Mouse (Mus musculus) neural tube, embryonic 14.5 days (tissue): ENCODE results near the gene Apol7b. TPM values are rescaled to one million over a fixed set of nuclear protein-coding genes. Genes with fewer than 3 reads are reported as not detected.

Experiments used
- ATAC-seq: fragments of 200-750 bp; cut with Nextera tagmentation; 2 replicates; pipeline ENCODE4 v1.8.0; 2017; ENCODE audit warnings: low read depth, mild to moderate bottlenecking, moderate TSS enrichment, moderate library complexity
- H3K27ac ChIP-seq: fragments of 300-500 bp; sonication (generic); 2 replicates; pipeline ENCODE4 v1.5.1; 2014; ENCODE audit warnings: low read depth, mild to moderate bottlenecking, control low read depth, low read length, moderate library complexity, mixed read lengths
- H3K27me3 ChIP-seq: fragments of 300-500 bp; sonication (generic); 2 replicates; pipeline ENCODE4 v1.6.1; 2014; ENCODE audit warnings: low read length; ENCODE audit not compliant: control insufficient read depth, insufficient read depth
- H3K36me3 ChIP-seq: fragments of 300-500 bp; sonication (generic); 2 replicates; pipeline ENCODE4 v1.6.1; 2014; ENCODE audit warnings: low read length, mixed read lengths; ENCODE audit not compliant: control insufficient read depth, insufficient read depth
- H3K4me1 ChIP-seq: fragments of 300-500 bp; sonication (generic); 2 replicates; pipeline ENCODE4 v1.6.1; 2014; ENCODE audit warnings: low read length; ENCODE audit not compliant: control insufficient read depth, insufficient read depth
- H3K4me2 ChIP-seq: fragments of 300-500 bp; sonication (generic); 2 replicates; pipeline ENCODE4 v1.6.1; 2014; ENCODE audit warnings: mild to moderate bottlenecking, low read depth, low read length, control low read depth
- H3K4me3 ChIP-seq: fragments of 300-500 bp; sonication (generic); 2 replicates; pipeline ENCODE4 v1.5.1; 2014; ENCODE audit warnings: low read depth, low read length, control low read depth, mixed read lengths
- H3K9ac ChIP-seq: fragments of 300-500 bp; sonication (generic); replicated peaks from 2 replicates; pipeline ENCODE4 v1.6.1; 2014; ENCODE audit warnings: low read depth, mild to moderate bottlenecking, control low read depth, low read length, mixed read lengths
- H3K9me3 ChIP-seq: fragments of 300-500 bp; sonication (generic); 2 replicates; pipeline ENCODE4 v1.6.1; 2016; ENCODE audit warnings: low read length; ENCODE audit not compliant: control insufficient read depth
- WGBS: fragments of 180-500 bp; shearing (Covaris S2); extraction: QIAGEN DNeasy Blood & Tissue Kit; methylation state at CpG from one replicate; pipeline ENCODE4 v1.1.7; 2014; 5-methylcytosine and 5-hydroxymethylcytosine counted together
- polyA plus RNA-seq: library from polyadenylated mRNA; unstranded; fragments of >200 nt; fragmentation: Nextera tagmentation; extraction: Ambion mirVana; gene quantifications from 2 replicates; pipeline ENCODE4 v1.2.1, GENCODE M21; 2014

Gene Apol7b
- polyA plus RNA-seq, 1 experiment from 2014 or later: not detected

GRCm38 (mm10) chr15:77376920-77377319, 70.4 kb downstream of the Apol7b start:
- H3K9me3 ChIP-seq: no peaks in the 10 kb centered on the region
- no peak overlapping the region for H3K27ac ChIP-seq
- H3K4me3 ChIP-seq: no peak overlapping the region
- WGBS: 78% methylated on average over 7 of the region's 7 CpGs
- H3K36me3 ChIP-seq: no peaks in the 10 kb centered on the region
- H3K9ac ChIP-seq: no peak overlapping the region
- no peaks in the 10 kb centered on the region for H3K4me1 ChIP-seq
- H3K27me3 ChIP-seq: no peaks in the 10 kb centered on the region
- no peak for ATAC-seq
- no peak overlapping the region for H3K4me2 ChIP-seq

Other genes with a start within 250 kb of the Apol7b start
- gene Rbfox2, start 140.5 kb downstream of the Apol7b start, polyA plus RNA-seq: 159 and 208 TPM in 2 replicates
- gene Apol7a, start 48.4 kb downstream of the Apol7b start, polyA plus RNA-seq: not detected in 2 replicates
- 0.24 and 0.35 TPM in 2 replicates for gene Apol9a, start 36.4 kb downstream of the Apol7b start, polyA plus RNA-seq
- gene Apol10a, start 29.6 kb upstream of the Apol7b start, polyA plus RNA-seq: not detected in 2 replicates
- not detected in 2 replicates for gene Apol11a, start 60.8 kb upstream of the Apol7b start, polyA plus RNA-seq
- gene Apol7c, start 85.8 kb upstream of the Apol7b start, polyA plus RNA-seq: not detected in 2 replicates
- gene 1700025B11Rik, start 114.4 kb upstream of the Apol7b start, polyA plus RNA-seq: not detected in 2 replicates
- not detected in 2 replicates for gene Apol10b, start 148.6 kb upstream of the Apol7b start, polyA plus RNA-seq
- not detected in 2 replicates for gene Gm36245, start 151.8 kb upstream of the Apol7b start, polyA plus RNA-seq
- not detected in 2 replicates for gene Apol11b, start 195.8 kb upstream of the Apol7b start, polyA plus RNA-seq